Comparison of ENCODE assay signal across 26 mouse cellular contexts in the genomic region with DNA sequence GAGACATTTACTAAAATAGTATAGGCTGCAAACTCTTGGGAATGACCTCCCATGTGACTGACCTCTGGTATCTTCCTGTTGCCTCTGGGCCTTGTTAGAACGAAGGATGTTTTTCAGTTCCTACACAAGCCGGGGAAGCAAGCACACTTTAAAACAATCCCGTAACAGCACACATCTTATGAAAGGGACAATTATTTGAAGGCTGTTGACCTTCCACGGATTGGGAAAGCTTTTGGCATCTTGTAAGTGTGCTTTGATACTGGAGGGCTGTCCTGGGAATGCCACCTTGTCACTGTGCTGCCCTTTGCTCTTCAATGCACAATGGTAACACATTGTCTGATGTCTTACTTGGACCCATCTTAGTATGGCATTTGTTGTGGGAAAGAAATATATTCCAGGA.
DNase-seq lines count a peak whose midpoint lies in the region; ATAC-seq and TF ChIP-seq lines count a peak whose summit lies in the region.
"Had no signal": no experiment of that assay in that cellular context is flagged by ENCODE, and none has a peak within 500 bp of the region (broad histone marks: within the 10 kb centered on the region; RNA-seq: fewer than 3 reads in every experiment).

No protein-coding gene starts in this region.

- 41% methylated on average over 4 of the region's 4 CpGs for WGBS in heart, adult 2 months
- WGBS in midbrain, embryonic 11.5 days: 71% methylated on average over 4 of the region's 4 CpGs
- 79% methylated on average over 4 of the region's 4 CpGs for WGBS in midbrain, embryonic 14.5 days
- 16% methylated on average over 4 of the region's 4 CpGs for WGBS in limb, embryonic 12.5 days

- H3K4me2 ChIP-seq in midbrain, embryonic 11.5 days: no peak overlapping the region
- H3K4me2 ChIP-seq in midbrain, embryonic 14.5 days (ENCODE audit: low read length): no peak overlapping the region
- H3K4me2 ChIP-seq in limb, embryonic 12.5 days: no peak overlapping the region
- H3K4me2 ChIP-seq: hindbrain, embryonic 13.5 days; liver, embryonic 13.5 days; lung, embryonic 15.5 days; midbrain, embryonic 15.5 days; neural tube, embryonic 13.5 days; stomach, embryonic 15.5 days had no signal

- intact Hi-C loops in heart, adult 2 months (cut with DNase I): no loop called here

- H3K4me1 ChIP-seq in heart, adult 2 months (ENCODE audit: control insufficient read depth, insufficient read depth, low read length): peaks cover 18% of the 10 kb centered on the region
- no peaks in the 10 kb centered on the region for H3K4me1 ChIP-seq in midbrain, embryonic 11.5 days (ENCODE audit: control insufficient read depth, insufficient read depth, low read length)
- H3K4me1 ChIP-seq in midbrain, embryonic 14.5 days (ENCODE audit: control insufficient read depth, insufficient read depth, low read length): no peaks in the 10 kb centered on the region
- H3K4me1 ChIP-seq in limb, embryonic 12.5 days (replicated peaks): peaks cover 12% of the 10 kb centered on the region
- H3K4me1 ChIP-seq: stomach, embryonic 15.5 days had no signal

- H3K27me3 ChIP-seq in heart, adult 2 months (ENCODE audit: control insufficient read depth, insufficient read depth, low read length): no peaks in the 10 kb centered on the region
- H3K27me3 ChIP-seq in midbrain, embryonic 11.5 days (ENCODE audit: control insufficient read depth, insufficient read depth, low read length): no peaks in the 10 kb centered on the region
- no peaks in the 10 kb centered on the region for H3K27me3 ChIP-seq in midbrain, embryonic 14.5 days (ENCODE audit: control insufficient read depth, insufficient read depth, low read length)
- H3K27me3 ChIP-seq in limb, embryonic 12.5 days: no peaks in the 10 kb centered on the region
- H3K27me3 ChIP-seq: hindbrain, embryonic 13.5 days; limb, embryonic 13.5 days; liver, embryonic 13.5 days; lung, embryonic 15.5 days; megakaryocyte, embryonic 14.5 days; midbrain, embryonic 15.5 days; neural tube, embryonic 13.5 days; stomach, embryonic 15.5 days had no signal

- TF ChIP-seq POLR2A in heart, adult 2 months (IDR thresholded peaks at IDR 0.05; ENCODE audit: insufficient read depth, low read depth, low read length): no peak

- no peak overlapping the region for H3K4me3 ChIP-seq in heart, adult 2 months
- no peak overlapping the region for H3K4me3 ChIP-seq in midbrain, embryonic 11.5 days (ENCODE audit: low read depth, low read length)
- no peak overlapping the region for H3K4me3 ChIP-seq in midbrain, embryonic 14.5 days (replicated peaks; ENCODE audit: low read depth, low read length)
- no peak overlapping the region for H3K4me3 ChIP-seq in limb, embryonic 12.5 days (replicated peaks)
- H3K4me3 ChIP-seq: hindbrain, embryonic 13.5 days; limb, embryonic 13.5 days; liver, embryonic 13.5 days; lung, embryonic 15.5 days; megakaryocyte, embryonic 14.5 days; midbrain, embryonic 15.5 days; myocyte; neural tube, embryonic 13.5 days; stomach, embryonic 15.5 days had no signal

- peaks cover 4% of the 10 kb centered on the region for H3K79me2 ChIP-seq in heart, adult 2 months (replicated peaks; ENCODE audit: control insufficient read depth, insufficient read depth, low read length)

- H3K9me3 ChIP-seq in midbrain, embryonic 11.5 days (ENCODE audit: control insufficient read depth, low read length): no peaks in the 10 kb centered on the region
- no peaks in the 10 kb centered on the region for H3K9me3 ChIP-seq in midbrain, embryonic 14.5 days (ENCODE audit: control insufficient read depth, low read length)
- H3K9me3 ChIP-seq in limb, embryonic 12.5 days: no peaks in the 10 kb centered on the region
- H3K9me3 ChIP-seq: hindbrain, embryonic 13.5 days; limb, embryonic 13.5 days; liver, embryonic 13.5 days; lung, embryonic 15.5 days; megakaryocyte, embryonic 14.5 days; midbrain, embryonic 15.5 days; neural tube, embryonic 13.5 days; stomach, embryonic 15.5 days had no signal

- TF ChIP-seq EP300 in heart, adult 2 months (IDR thresholded peaks at IDR 0.05; ENCODE audit: insufficient read depth, low read depth, low read length): no peak

- no peak for ATAC-seq in midbrain, embryonic 11.5 days (ENCODE audit: low FRiP score)
- ATAC-seq in midbrain, embryonic 14.5 days (ENCODE audit: low FRiP score, low TSS enrichment): no peak
- ATAC-seq in limb, embryonic 12.5 days (ENCODE audit: insufficient number of reproducible peaks, insufficient read depth, low FRiP score, low TSS enrichment, low read depth): no peak
- ATAC-seq in monocyte, adult 5-6 weeks (replicated peaks; ENCODE audit: insufficient number of reproducible peaks, low FRiP score, low TSS enrichment, poor library complexity, severe bottlenecking): no peak
- ATAC-seq: CD4-positive, CD25-positive, alpha-beta regulatory T cell, adult 4 months; forebrain, embryonic 14.5 days had no signal

- peaks cover 37% of the 10 kb centered on the region for H3K36me3 ChIP-seq in heart, adult 2 months (ENCODE audit: control insufficient read depth, insufficient read depth, low read length)
- H3K36me3 ChIP-seq in midbrain, embryonic 11.5 days (ENCODE audit: control insufficient read depth, insufficient read depth, low read length): no peaks in the 10 kb centered on the region
- H3K36me3 ChIP-seq in midbrain, embryonic 14.5 days (ENCODE audit: control insufficient read depth, insufficient read depth, low read length): no peaks in the 10 kb centered on the region
- no peaks in the 10 kb centered on the region for H3K36me3 ChIP-seq in limb, embryonic 12.5 days
- H3K36me3 ChIP-seq: hindbrain, embryonic 13.5 days; limb, embryonic 13.5 days; liver, embryonic 13.5 days; lung, embryonic 15.5 days; midbrain, embryonic 15.5 days; neural tube, embryonic 13.5 days; stomach, embryonic 15.5 days had no signal

- TF ChIP-seq CTCF in heart, adult 2 months (IDR thresholded peaks at IDR 0.05): no peak

- no peak for DNase-seq in heart, adult 2 months
- no peak for DNase-seq in heart, adult 9 months (ENCODE audit: low spot score in 2 of 2)
- peak; percentile 84 for DNase-seq in midbrain, embryonic 11.5 days (ENCODE audit: low spot score, missing footprints)
- DNase-seq in midbrain, embryonic 14.5 days: no peak
- DNase-seq in spleen, postnatal 36 days (ENCODE audit: low spot score in 2 of 2): no peak
- DNase-seq in cerebellum, adult 9-10 months: no peak
- DNase-seq: adrenal gland, postnatal 14 days; cerebellum, postnatal 10 days; gastrocnemius, postnatal 14 days; heart, postnatal 14 days; kidney, adult 2 months; liver, embryonic 13.5 days; thymus, postnatal 36 days had no signal

- H3K27ac ChIP-seq in heart, adult 2 months: peak overlapping the region; percentile 32
- no peak overlapping the region for H3K27ac ChIP-seq in midbrain, embryonic 11.5 days (ENCODE audit: low read depth, low read length)
- H3K27ac ChIP-seq in midbrain, embryonic 14.5 days (replicated peaks; ENCODE audit: low read depth, low read length): no peak overlapping the region
- peak overlapping the region; percentile 36; the same call in 1 of the 2 replicates for H3K27ac ChIP-seq in limb, embryonic 12.5 days
- H3K27ac ChIP-seq: hindbrain, embryonic 13.5 days; kidney, postnatal 0 days; limb, embryonic 13.5 days; liver, embryonic 13.5 days; lung, embryonic 15.5 days; midbrain, embryonic 15.5 days; neural tube, embryonic 13.5 days; stomach, embryonic 15.5 days had no signal

- no peak overlapping the region; the same call in 1 of the 2 replicates for H3K9ac ChIP-seq in heart, adult 2 months (ENCODE audit: low read depth, low read length)
- H3K9ac ChIP-seq in midbrain, embryonic 11.5 days (ENCODE audit: low read length): no peak overlapping the region
- no peak overlapping the region for H3K9ac ChIP-seq in midbrain, embryonic 14.5 days (replicated peaks; ENCODE audit: low read length)
- no peak overlapping the region for H3K9ac ChIP-seq in limb, embryonic 12.5 days (replicated peaks)
- H3K9ac ChIP-seq: hindbrain, embryonic 13.5 days; limb, embryonic 13.5 days; liver, embryonic 13.5 days; lung, embryonic 15.5 days; midbrain, embryonic 15.5 days; neural tube, embryonic 13.5 days; stomach, embryonic 15.5 days had no signal

Comparison
In these comparisons a context has a peak if more than half of its experiments do, and no peak if none do; other contexts are left out.
1. H3K27ac ChIP-seq: peak in heart, adult 2 months (single experiment) and limb, embryonic 12.5 days (single experiment); none in midbrain, embryonic 11.5 days (single experiment) and midbrain, embryonic 14.5 days (single experiment).